Mouse (Mus musculus) CH12.LX (cell line): ENCODE measurements around the gene Atp6v1g2.

Experiments
- BHLHE40 ChIP-seq: IDR thresholded peaks from 2 replicates; pipeline ENCODE4 v1.6.1; 2011; ENCODE audit warnings: mild to moderate bottlenecking, low read depth, low read length, improper control_type of control experiment
- POLR2A ChIP-seq: IDR thresholded peaks from 2 replicates; pipeline ENCODE4 v1.6.1; 2011; ENCODE audit warnings: low read depth, mild to moderate bottlenecking, improper control_type of control experiment, low read length

DNA sequence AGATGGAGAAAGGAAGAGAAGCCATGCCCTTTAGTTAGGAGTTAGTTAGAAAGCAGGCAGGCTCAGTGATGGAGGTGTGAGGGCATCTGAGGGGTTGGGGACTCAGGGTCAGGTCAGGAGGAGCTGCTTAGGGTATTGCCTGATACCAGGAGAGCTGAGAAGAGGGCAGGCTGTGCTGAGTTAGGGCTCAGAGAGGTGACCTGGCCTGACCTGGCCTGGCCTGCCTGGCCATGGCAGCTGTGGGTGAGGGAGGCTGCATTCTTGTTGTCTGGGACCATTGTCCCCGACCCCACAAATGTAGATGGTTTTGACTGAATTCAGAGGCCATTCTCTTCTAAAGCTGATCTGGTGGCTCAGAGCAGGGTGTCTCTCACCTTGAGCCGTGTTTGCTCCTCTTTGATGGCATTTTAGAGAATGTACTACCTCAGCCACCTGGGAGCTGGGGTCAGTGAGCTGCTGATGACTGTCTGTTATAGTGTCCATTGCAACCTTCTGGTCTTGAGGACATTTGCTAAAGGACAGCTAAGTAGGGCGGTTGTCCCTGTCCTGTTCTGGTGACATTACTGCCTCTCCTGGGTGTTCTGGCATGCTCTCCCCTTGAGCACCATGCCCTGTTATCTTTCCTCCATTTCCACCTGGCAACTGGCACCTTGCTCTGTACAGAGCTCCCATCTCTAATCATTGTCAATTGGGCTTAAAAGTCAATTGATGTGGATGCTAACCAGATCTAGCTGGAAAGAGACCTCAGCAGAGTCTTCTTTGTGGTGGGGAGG lies 17.1 kb downstream of the Atp6v1g2 start:
- no peak for TF ChIP-seq BHLHE40
- TF ChIP-seq POLR2A: peak; percentile 47
